Mouse (Mus musculus): ENCODE data around the gene Zfp239. TPM values are rescaled to one million over a fixed set of nuclear protein-coding genes. Genes with fewer than 3 reads are reported as not detected.

Zfp239 gene
- polyA plus RNA-seq, 1 experiment, result 10.6 TPM

- no peak for DNase-seq (ENCODE audit: low read depth)
- no peak for TF ChIP-seq CTCF (IDR thresholded peaks at IDR 0.05; ENCODE audit: borderline replicate concordance, extremely low read depth, insufficient read depth, insufficient read length)
- TF ChIP-seq POLR2A (IDR thresholded peaks at IDR 0.05; ENCODE audit: borderline replicate concordance, extremely low read depth, insufficient read depth, insufficient read length, poor library complexity, severe bottlenecking), result no peak
Observed at GRCm38 (mm10) chr6:117908424-117908900, 46.6 kb downstream of the Zfp239 start.

- no peak for DNase-seq (ENCODE audit: low read depth)
- TF ChIP-seq CTCF (IDR thresholded peaks at IDR 0.05; ENCODE audit: borderline replicate concordance, extremely low read depth, insufficient read depth, insufficient read length), result no peak
- TF ChIP-seq POLR2A (IDR thresholded peaks at IDR 0.05; ENCODE audit: borderline replicate concordance, extremely low read depth, insufficient read depth, insufficient read length, poor library complexity, severe bottlenecking), result no peak
Observed at GRCm38 (mm10) chr6:117910120-117910661, 48.3 kb downstream of the Zfp239 start.

GRCm38 (mm10) chr6:117914541-117914940 is 52.6 kb downstream of the Zfp239 start:
- DNase-seq (ENCODE audit: low read depth), result no peak
- no peak for TF ChIP-seq POLR2A (IDR thresholded peaks at IDR 0.05; ENCODE audit: borderline replicate concordance, extremely low read depth, insufficient read depth, insufficient read length, poor library complexity, severe bottlenecking)
- no peak for TF ChIP-seq CTCF (IDR thresholded peaks at IDR 0.05; ENCODE audit: borderline replicate concordance, extremely low read depth, insufficient read depth, insufficient read length)

- TF ChIP-seq CTCF (IDR thresholded peaks at IDR 0.05; ENCODE audit: borderline replicate concordance, extremely low read depth, insufficient read depth, insufficient read length) (no peak), POLR2A (IDR thresholded peaks at IDR 0.05; ENCODE audit: borderline replicate concordance, extremely low read depth, insufficient read depth, insufficient read length, poor library complexity, severe bottlenecking) (no peak)
- no peak for DNase-seq (ENCODE audit: low read depth)
Observed at GRCm38 (mm10) chr6:117916205-117916736, 54.4 kb downstream of the Zfp239 start.

GRCm38 (mm10) chr6:117916737-117917426 is 55.0 kb downstream of the Zfp239 start:
- DNase-seq (ENCODE audit: low read depth), result peak; percentile 86
- TF ChIP-seq POLR2A (IDR thresholded peaks at IDR 0.05; ENCODE audit: borderline replicate concordance, extremely low read depth, insufficient read depth, insufficient read length, poor library complexity, severe bottlenecking) (peak; percentile 80), CTCF (IDR thresholded peaks at IDR 0.05; ENCODE audit: borderline replicate concordance, extremely low read depth, insufficient read depth, insufficient read length) (no peak)

GRCm38 (mm10) chr6:117917576-117917975 is 55.7 kb downstream of the Zfp239 start:
- TF ChIP-seq POLR2A (IDR thresholded peaks at IDR 0.05; ENCODE audit: borderline replicate concordance, extremely low read depth, insufficient read depth, insufficient read length, poor library complexity, severe bottlenecking), result no peak
- DNase-seq (ENCODE audit: low read depth), result peak; percentile 82

GRCm38 (mm10) chr6:117918043-117918442 is 56.1 kb downstream of the Zfp239 start:
- TF ChIP-seq POLR2A (IDR thresholded peaks at IDR 0.05; ENCODE audit: borderline replicate concordance, extremely low read depth, insufficient read depth, insufficient read length, poor library complexity, severe bottlenecking) (no peak), CTCF (IDR thresholded peaks at IDR 0.05; ENCODE audit: borderline replicate concordance, extremely low read depth, insufficient read depth, insufficient read length) (no peak)
- peak; percentile 77 for DNase-seq (ENCODE audit: low read depth)

GRCm38 (mm10) chr6:117920659-117921640 is 59.0 kb downstream of the Zfp239 start:
- TF ChIP-seq POLR2A (IDR thresholded peaks at IDR 0.05; ENCODE audit: borderline replicate concordance, extremely low read depth, insufficient read depth, insufficient read length, poor library complexity, severe bottlenecking) (no peak), CTCF (IDR thresholded peaks at IDR 0.05; ENCODE audit: borderline replicate concordance, extremely low read depth, insufficient read depth, insufficient read length) (peak; percentile 75; the same call in 1 of the 2 replicates)
- peak; percentile 61 for DNase-seq (ENCODE audit: low read depth)

GRCm38 (mm10) chr6:117922041-117922440 is 60.1 kb downstream of the Zfp239 start:
- DNase-seq (ENCODE audit: low read depth), result no peak
- TF ChIP-seq POLR2A (IDR thresholded peaks at IDR 0.05; ENCODE audit: borderline replicate concordance, extremely low read depth, insufficient read depth, insufficient read length, poor library complexity, severe bottlenecking) (no peak), CTCF (IDR thresholded peaks at IDR 0.05; ENCODE audit: borderline replicate concordance, extremely low read depth, insufficient read depth, insufficient read length) (no peak)

Other genes with a start within 250 kb of the Zfp239 start
- gene Zfp637, start 20.9 kb upstream of the Zfp239 start, polyA plus RNA-seq (2012; rRNA removed), result 84.4 and 94.6 TPM in 2 replicates
- 240 and 265 TPM in 2 replicates for gene Hnrnpf, start 38.2 kb downstream of the Zfp239 start, polyA plus RNA-seq (2012; rRNA removed)
- gene Fxyd4, start 75.6 kb downstream of the Zfp239 start, polyA plus RNA-seq (2012; rRNA removed), result not detected in 2 replicates
- 5.5 and 5.8 TPM in 2 replicates for gene Rasgef1a, start 149.3 kb downstream of the Zfp239 start, polyA plus RNA-seq (2012; rRNA removed)

All from brain, embryonic 14.5 days (tissue).